Mouse (Mus musculus) lung, embryonic 16.5 days (tissue): ENCODE results near the gene Amer2. TPM values are rescaled to one million over a fixed set of nuclear protein-coding genes. Genes with fewer than 3 reads are reported as not detected.

ENCODE experiments used
- ATAC-seq: fragments of 200-750 bp; cut with Nextera tagmentation; 2 replicates; pipeline ENCODE4 v1.8.0; 2017; ENCODE audit warnings: low read depth, mild to moderate bottlenecking, moderate library complexity
- H3K27ac ChIP-seq: fragments of 300-500 bp; sonication (generic); 2 replicates; pipeline ENCODE4 v1.5.1; 2014; ENCODE audit warnings: mild to moderate bottlenecking, control low read depth, low read length
- H3K27me3 ChIP-seq: fragments of 300-500 bp; sonication (generic); 2 replicates; pipeline ENCODE4 v1.6.1; 2014; ENCODE audit warnings: low read depth, low read length, mixed read lengths; ENCODE audit not compliant: control insufficient read depth, insufficient read depth
- H3K36me3 ChIP-seq: fragments of 300-500 bp; sonication (generic); 2 replicates; pipeline ENCODE4 v1.6.1; 2014; ENCODE audit warnings: low read length; ENCODE audit not compliant: control insufficient read depth, insufficient read depth
- H3K4me1 ChIP-seq: fragments of 300-500 bp; sonication (generic); replicated peaks from 2 replicates; pipeline ENCODE4 v1.6.1; 2014; ENCODE audit warnings: low read length, mixed read lengths; ENCODE audit not compliant: control insufficient read depth, insufficient read depth
- H3K4me2 ChIP-seq: fragments of 300-500 bp; sonication (generic); 2 replicates; pipeline ENCODE4 v1.6.1; 2014; ENCODE audit warnings: low read depth, low read length, control low read depth
- H3K4me3 ChIP-seq: fragments of 300-500 bp; sonication (generic); 2 replicates; pipeline ENCODE4 v1.5.1; 2014; ENCODE audit warnings: mild to moderate bottlenecking, low read length, control low read depth
- H3K9ac ChIP-seq: fragments of 300-500 bp; sonication (generic); 2 replicates; pipeline ENCODE4 v1.6.1; 2014; ENCODE audit warnings: low read length, control low read depth
- H3K9me3 ChIP-seq: fragments of 300-500 bp; sonication (generic); 2 replicates; pipeline ENCODE4 v1.6.1; 2016; ENCODE audit warnings: low read length; ENCODE audit not compliant: control insufficient read depth
- WGBS: fragments of 180-500 bp; shearing (Covaris S2); extraction: QIAGEN DNeasy Blood & Tissue Kit; methylation state at CpG from one replicate; pipeline ENCODE4 v1.1.7; 2014; 5-methylcytosine and 5-hydroxymethylcytosine counted together
- polyA plus RNA-seq: library from polyadenylated mRNA; unstranded; fragments of >200 nt; fragmentation: Nextera tagmentation; extraction: Ambion mirVana; gene quantifications from 2 replicates; pipeline ENCODE4 v1.2.1, GENCODE M21; 2015

Gene Amer2
- polyA plus RNA-seq, 1 experiment from 2014 or later = 0.82 TPM

- 87% methylated on average over 7 of the region's 7 CpGs for WGBS
- Histone ChIP-seq H3K36me3 (no peaks in the 10 kb centered on the region), H3K27me3 (peaks cover 11% of the 10 kb centered on the region), H3K9me3 (no peaks in the 10 kb centered on the region), H3K27ac (no peak overlapping the region), H3K9ac (no peak overlapping the region), H3K4me3 (no peak overlapping the region), H3K4me1 (no peaks in the 10 kb centered on the region), H3K4me2 (no peak overlapping the region)
- ATAC-seq = no peak
Measured at GRCm38 (mm10) chr14:60384269-60384668, 11.2 kb downstream of the Amer2 start.

- 42% methylated on average over 6 of the region's 6 CpGs for WGBS
- no peaks in the 10 kb centered on the region for H3K36me3 ChIP-seq
Measured at GRCm38 (mm10) chr14:60385079-60385643, 12.1 kb downstream of the Amer2 start.

GRCm38 (mm10) chr14:60386591-60387501 lies 13.8 kb downstream of the Amer2 start:
- Histone ChIP-seq H3K9me3 (no peaks in the 10 kb centered on the region), H3K4me3 (no peak overlapping the region), H3K9ac (no peak overlapping the region), H3K27ac (no peak overlapping the region), H3K27me3 (no peaks in the 10 kb centered on the region), H3K4me1 (no peaks in the 10 kb centered on the region), H3K4me2 (no peak overlapping the region), H3K36me3 (no peaks in the 10 kb centered on the region)
- 66% methylated on average over 6 of the region's 6 CpGs for WGBS
- no peak for ATAC-seq

More at GRCm38 (mm10) chr14:60385079-60385643, 12.1 kb downstream of the Amer2 start:
- no peak for ATAC-seq
- no peak overlapping the region for H3K9ac ChIP-seq
- H3K4me2 ChIP-seq = no peak overlapping the region
- H3K9me3 ChIP-seq = no peaks in the 10 kb centered on the region
- H3K4me3 ChIP-seq = no peak overlapping the region
- H3K27ac ChIP-seq = no peak overlapping the region
- H3K4me1 ChIP-seq = no peaks in the 10 kb centered on the region
- H3K27me3 ChIP-seq = 0 out of 2 replicates have a peak, but pooled peaks cover 2% of the 10 kb centered on the region

- H3K36me3 ChIP-seq = no peaks in the 10 kb centered on the region
- no peak overlapping the region for H3K4me2 ChIP-seq
- no peak overlapping the region for H3K9ac ChIP-seq
- H3K9me3 ChIP-seq = no peaks in the 10 kb centered on the region
- no peaks in the 10 kb centered on the region for H3K4me1 ChIP-seq
- H3K27me3 ChIP-seq = no peaks in the 10 kb centered on the region
- no peak overlapping the region for H3K27ac ChIP-seq
- no peak overlapping the region for H3K4me3 ChIP-seq
- WGBS = 64% methylated on average over 2 of the region's 2 CpGs
- ATAC-seq = no peak
Measured at GRCm38 (mm10) chr14:60388332-60388731, 15.3 kb downstream of the Amer2 start.

- Histone ChIP-seq H3K9me3 (no peaks in the 10 kb centered on the region), H3K4me2 (no peak overlapping the region), H3K27ac (no peak overlapping the region), H3K4me3 (no peak overlapping the region), H3K4me1 (no peaks in the 10 kb centered on the region), H3K27me3 (no peaks in the 10 kb centered on the region), H3K9ac (no peak overlapping the region), H3K36me3 (no peaks in the 10 kb centered on the region)
- no peak for ATAC-seq
- WGBS = 73% methylated on average over 2 of the region's 2 CpGs
Measured at GRCm38 (mm10) chr14:60392202-60392601, 19.1 kb downstream of the Amer2 start.

GRCm38 (mm10) chr14:60397321-60397720 lies 24.3 kb downstream of the Amer2 start:
- WGBS = 69% methylated on average over 4 of the region's 4 CpGs

GRCm38 (mm10) chr14:60398861-60399260 lies 25.8 kb downstream of the Amer2 start:
- no peak overlapping the region for H3K4me2 ChIP-seq
- no peaks in the 10 kb centered on the region for H3K9me3 ChIP-seq
- H3K27ac ChIP-seq = no peak overlapping the region
- no peaks in the 10 kb centered on the region for H3K36me3 ChIP-seq
- ATAC-seq = no peak
- no peaks in the 10 kb centered on the region for H3K4me1 ChIP-seq
- H3K9ac ChIP-seq = no peak overlapping the region
- 44% methylated on average over 7 of the region's 7 CpGs for WGBS
- H3K4me3 ChIP-seq = no peak overlapping the region
- H3K27me3 ChIP-seq = no peaks in the 10 kb centered on the region

More at GRCm38 (mm10) chr14:60397321-60397720, 24.3 kb downstream of the Amer2 start:
- no peaks in the 10 kb centered on the region for H3K27me3 ChIP-seq
- no peak overlapping the region for H3K4me3 ChIP-seq
- ATAC-seq = no peak
- no peaks in the 10 kb centered on the region for H3K36me3 ChIP-seq
- no peaks in the 10 kb centered on the region for H3K9me3 ChIP-seq
- H3K27ac ChIP-seq = no peak overlapping the region
- H3K9ac ChIP-seq = no peak overlapping the region
- H3K4me2 ChIP-seq = no peak overlapping the region
- H3K4me1 ChIP-seq = no peaks in the 10 kb centered on the region

GRCm38 (mm10) chr14:60403228-60403627 lies 30.2 kb downstream of the Amer2 start:
- Histone ChIP-seq H3K27ac (no peak overlapping the region), H3K4me3 (no peak overlapping the region), H3K9me3 (no peaks in the 10 kb centered on the region), H3K4me2 (no peak overlapping the region), H3K4me1 (no peaks in the 10 kb centered on the region), H3K27me3 (no peaks in the 10 kb centered on the region), H3K36me3 (no peaks in the 10 kb centered on the region), H3K9ac (no peak overlapping the region)
- 74% methylated on average over 2 of the region's 2 CpGs for WGBS
- ATAC-seq = no peak

GRCm38 (mm10) chr14:60405829-60406228 lies 32.8 kb downstream of the Amer2 start:
- 75% methylated on average over 2 of the region's 2 CpGs for WGBS

More at GRCm38 (mm10) chr14:60405829-60406228, 32.8 kb downstream of the Amer2 start:
- no peaks in the 10 kb centered on the region for H3K27me3 ChIP-seq
- no peaks in the 10 kb centered on the region for H3K36me3 ChIP-seq
- no peak overlapping the region for H3K27ac ChIP-seq
- no peak overlapping the region for H3K4me3 ChIP-seq
- H3K4me1 ChIP-seq = peaks cover 7% of the 10 kb centered on the region; the same call in 1 of the 2 replicates
- no peak overlapping the region for H3K9ac ChIP-seq
- H3K4me2 ChIP-seq = no peak overlapping the region
- no peak for ATAC-seq
- no peaks in the 10 kb centered on the region for H3K9me3 ChIP-seq
